Mouse (Mus musculus) CH12.LX (cell line): ENCODE measurements around the gene Zic4. TPM values are rescaled to one million over a fixed set of nuclear protein-coding genes. Genes with fewer than 3 reads are reported as not detected.

Experiments used
- DNase-seq: peaks from one replicate; pipeline ENCODE4 v3.0.0-alpha.2; 2013; ENCODE audit errors: extremely low read depth
- H3K27ac ChIP-seq: 2 replicates; pipeline ENCODE4 v1.5.1; 2012; ENCODE audit warnings: low read depth, mild to moderate bottlenecking, control low read depth, moderate library complexity; ENCODE audit not compliant: insufficient read depth
- H3K27me3 ChIP-seq: replicated peaks from 2 replicates; pipeline ENCODE3; 2012; ENCODE audit warnings: inconsistent platforms
- H3K36me3 ChIP-seq, 2 experiments: replicated peaks in 1 of 2; 2 replicates each; pipeline versions ENCODE3 to v1.6.1; 2012; ENCODE audit warnings: inconsistent platforms in 1 of 2, low read length in 1 of 2, mild to moderate bottlenecking in 1 of 2, mixed read lengths in 1 of 2, moderate library complexity in 1 of 2; ENCODE audit not compliant: control insufficient read depth in 1 of 2, insufficient read depth in 1 of 2
- H3K4me1 ChIP-seq, 2 experiments: 2 replicates each; pipeline ENCODE4 v1.6.1; 2012; ENCODE audit warnings: inconsistent platforms in 1 of 2, moderate library complexity in 1 of 2; ENCODE audit not compliant: insufficient read depth in 2 of 2, control insufficient read depth in 1 of 2
- H3K4me2 ChIP-seq: 2 replicates; pipeline ENCODE4 v1.6.1; 2012; ENCODE audit warnings: low read depth, mild to moderate bottlenecking, control low read depth; ENCODE audit not compliant: poor library complexity, insufficient read depth, severe bottlenecking
- H3K4me3 ChIP-seq, 3 experiments: fragments of 150-350 bp in 1 of 3; sonication (generic) in 1 of 3; replicated peaks in 1 of 3; 2 replicates each; pipeline versions ENCODE3 to v1.5.1; 2011 to 2012; ENCODE audit warnings: low read depth in 2 of 3, low read length in 2 of 3, mild to moderate bottlenecking in 2 of 3, moderate library complexity in 2 of 3, control low read depth in 1 of 3, improper control_type of control experiment in 1 of 3, inconsistent platforms in 1 of 3, mixed read lengths in 1 of 3; ENCODE audit not compliant: poor library complexity in 1 of 3
- H3K79me2 ChIP-seq: replicated peaks from 2 replicates; pipeline ENCODE4 v1.6.1; 2012; ENCODE audit warnings: mild to moderate bottlenecking, moderate library complexity; ENCODE audit not compliant: control insufficient read depth, poor library complexity, insufficient read depth, severe bottlenecking; ENCODE audit errors: extremely low read depth
- H3K9ac ChIP-seq: 2 replicates; pipeline ENCODE4 v1.6.1; 2012; ENCODE audit warnings: low read depth, mild to moderate bottlenecking, control low read depth, moderate library complexity; ENCODE audit not compliant: insufficient read depth
- H3K9me3 ChIP-seq: replicated peaks from 2 replicates; pipeline ENCODE3; 2012; ENCODE audit warnings: low read length, inconsistent platforms, mixed read lengths
- BHLHE40 ChIP-seq: IDR thresholded peaks from 2 replicates; pipeline ENCODE4 v1.6.1; 2011; ENCODE audit warnings: mild to moderate bottlenecking, low read depth, low read length, improper control_type of control experiment
- CTCF ChIP-seq, 2 experiments: IDR thresholded peaks in 1 of 2; conservative IDR thresholded peaks in 1 of 2; 2 replicates each; pipeline ENCODE4 v1.5.1; 2011 to 2012; ENCODE audit warnings: low read depth in 2 of 2, low read length in 2 of 2, improper control_type of control experiment in 1 of 2, inconsistent platforms in 1 of 2, mild to moderate bottlenecking in 1 of 2, moderate library complexity in 1 of 2
- ELF1 ChIP-seq: IDR thresholded peaks from 2 replicates; pipeline ENCODE4 v1.6.1; 2014; ENCODE audit warnings: low read depth, mild to moderate bottlenecking, inconsistent platforms, low read length, improper control_type of control experiment
- EP300 ChIP-seq: IDR thresholded peaks from 2 replicates; pipeline ENCODE4 v1.6.1; 2011; ENCODE audit warnings: low read length, improper control_type of control experiment
- ETS1 ChIP-seq: conservative IDR thresholded peaks from 2 replicates; pipeline ENCODE4 v1.6.1; 2012; ENCODE audit warnings: low read depth, mild to moderate bottlenecking, inconsistent platforms, low read length, improper control_type of control experiment, moderate library complexity
- GABPA ChIP-seq: IDR thresholded peaks from 2 replicates; pipeline ENCODE4 v1.6.1; 2012; ENCODE audit warnings: low read depth, low read length, improper control_type of control experiment, inconsistent platforms; ENCODE audit not compliant: insufficient replicate concordance
- HCFC1 ChIP-seq: IDR thresholded peaks from 2 replicates; pipeline ENCODE4 v1.6.1; 2012; ENCODE audit warnings: low read depth, mild to moderate bottlenecking, inconsistent platforms, low read length, improper control_type of control experiment
- IRF4 ChIP-seq: IDR thresholded peaks from 2 replicates; pipeline ENCODE4 v1.6.1; 2014; ENCODE audit warnings: low read depth, mild to moderate bottlenecking, inconsistent platforms, low read length, improper control_type of control experiment
- JUN ChIP-seq: IDR thresholded peaks from 2 replicates; pipeline ENCODE4 v1.6.1; 2011; ENCODE audit warnings: low read depth, mild to moderate bottlenecking, low read length, improper control_type of control experiment, moderate library complexity; ENCODE audit not compliant: insufficient read depth
- JUND ChIP-seq: conservative IDR thresholded peaks from 2 replicates; pipeline ENCODE4 v1.6.1; 2011; ENCODE audit warnings: low read depth, low read length, improper control_type of control experiment
- MAFK ChIP-seq: IDR thresholded peaks from 2 replicates; pipeline ENCODE4 v1.6.1; 2011; ENCODE audit warnings: low read length, improper control_type of control experiment; ENCODE audit not compliant: insufficient replicate concordance
- MEF2A ChIP-seq: IDR thresholded peaks from 2 replicates; pipeline ENCODE4 v1.6.1; 2014; ENCODE audit warnings: low read depth, mild to moderate bottlenecking, inconsistent platforms, low read length, improper control_type of control experiment, borderline replicate concordance
- MXI1 ChIP-seq: IDR thresholded peaks from 2 replicates; pipeline ENCODE4 v1.6.1; 2011; ENCODE audit warnings: mild to moderate bottlenecking, low read depth, low read length, improper control_type of control experiment
- NRF1 ChIP-seq: IDR thresholded peaks from 2 replicates; pipeline ENCODE4 v1.6.1; 2014; ENCODE audit warnings: low read depth, mild to moderate bottlenecking, inconsistent platforms, low read length, improper control_type of control experiment, moderate library complexity
- POLR2A ChIP-seq: IDR thresholded peaks from 2 replicates; pipeline ENCODE4 v1.6.1; 2011; ENCODE audit warnings: low read depth, mild to moderate bottlenecking, improper control_type of control experiment, low read length
- RAD21 ChIP-seq: IDR thresholded peaks from 2 replicates; pipeline ENCODE4 v1.6.1; 2011; ENCODE audit warnings: low read depth, mild to moderate bottlenecking, low read length, improper control_type of control experiment, moderate library complexity
- TCF12 ChIP-seq: IDR thresholded peaks from 2 replicates; pipeline ENCODE4 v1.6.1; 2014; ENCODE audit warnings: low read depth, mild to moderate bottlenecking, inconsistent platforms, low read length, improper control_type of control experiment
- UBTF ChIP-seq: IDR thresholded peaks from 2 replicates; pipeline ENCODE4 v1.6.1; 2012; ENCODE audit warnings: low read depth, mild to moderate bottlenecking, inconsistent platforms, low read length, improper control_type of control experiment, moderate library complexity
- ZC3H11A ChIP-seq: IDR thresholded peaks from 2 replicates; pipeline ENCODE4 v1.6.1; 2012; ENCODE audit warnings: low read depth, mild to moderate bottlenecking, inconsistent platforms, low read length, improper control_type of control experiment
- ZKSCAN1 ChIP-seq: IDR thresholded peaks from 2 replicates; pipeline ENCODE4 v1.6.1; 2012; ENCODE audit warnings: low read depth, inconsistent platforms, low read length, improper control_type of control experiment, borderline replicate concordance
- ZMIZ1 ChIP-seq: IDR thresholded peaks from 2 replicates; pipeline ENCODE4 v1.6.1; 2012; ENCODE audit warnings: low read depth, mild to moderate bottlenecking, inconsistent platforms, low read length, improper control_type of control experiment
- ZNF384 ChIP-seq: IDR thresholded peaks from 2 replicates; pipeline ENCODE4 v1.6.1; 2012; ENCODE audit warnings: low read depth, low read length, improper control_type of control experiment, inconsistent platforms
- dilution Hi-C: fragments of 300-500 bp; cut with MboI; formaldehyde crosslinking; loops from 2 replicates; pipeline ENCODE4 v1.14.3; 2020; ENCODE audit warnings: low sequenced_read_pairs; ENCODE audit not compliant: extremely low pct_unique_long_range_greater_than_20kb, extremely low pct_ligation_motif_present
- in situ Hi-C: fragments of 300-500 bp; cut with MboI; formaldehyde crosslinking; loops from 3 replicates; pipeline ENCODE4 v1.14.3; 2019; ENCODE audit warnings: low sequenced_read_pairs, low pct_ligation_motif_present, low pct_unique_long_range_greater_than_20kb, mixed read lengths
- polyA plus RNA-seq: library from polyadenylated mRNA; unstranded; fragments of >175 nt; gene quantifications from 2 replicates; pipeline ENCODE4 v1.2.1, GENCODE M21; 2012; ENCODE audit warnings: low read depth; ENCODE audit not compliant: insufficient read length
- total RNA-seq, 2 experiments: library from RNA; depleted of rRNA; stranded (reverse); fragments of 300-350 nt in 1 of 2; fragments of >200 nt in 1 of 2; gene quantifications; 2 replicates each; pipeline ENCODE4 v1.2.3; 2012 to 2014

The Zic4 gene
- total and polyA plus RNA-seq, 3 experiments: not detected

DNA sequence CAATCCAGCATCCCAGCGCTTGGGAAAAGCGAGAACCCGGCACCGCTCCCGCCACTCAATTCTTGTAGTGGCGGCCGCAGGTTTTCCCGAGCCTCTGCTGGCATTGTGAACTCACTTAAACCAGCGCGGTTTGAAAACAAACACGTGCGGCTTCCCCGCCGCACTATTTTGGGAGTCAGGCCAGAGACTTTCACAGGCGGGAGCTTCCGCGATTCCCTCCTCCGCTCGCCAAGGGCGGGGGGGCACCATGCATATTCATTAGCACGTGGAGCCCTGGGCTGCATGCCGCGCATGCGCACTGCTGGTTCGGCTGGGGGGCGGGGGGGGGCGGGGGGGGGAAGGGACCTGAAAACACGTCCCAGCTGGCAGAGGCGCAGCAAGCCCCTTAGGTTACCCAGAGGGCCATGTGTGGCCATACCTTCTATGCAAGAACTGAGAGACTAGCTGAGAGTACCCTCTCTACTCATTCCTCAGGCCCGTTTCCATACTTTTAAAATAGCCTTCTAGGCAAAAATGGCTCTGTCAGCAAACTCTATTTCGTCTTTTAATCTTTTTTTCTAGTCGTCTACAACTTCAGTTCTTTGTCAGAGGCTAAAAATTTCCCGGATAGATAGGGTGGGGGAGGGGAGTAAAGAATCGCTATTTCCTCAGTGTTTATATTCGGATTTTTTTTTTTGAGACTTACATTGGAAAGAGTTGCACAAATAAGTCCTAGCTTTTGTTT lies 6.4 kb upstream of the Zic4 start:
- Histone ChIP-seq H3K9ac (no peak overlapping the region), H3K4me3 (no peak overlapping the region), H3K79me2 (no peaks in the 10 kb centered on the region), H3K27ac (no peak overlapping the region), H3K4me1 (no peaks in the 10 kb centered on the region), H3K36me3 (no peaks in the 10 kb centered on the region), H3K9me3 (peaks cover 39% of the 10 kb centered on the region), H3K27me3 (no peaks in the 10 kb centered on the region), H3K4me2 (no peak overlapping the region)
- TF ChIP-seq MXI1 (no peak), BHLHE40 (no peak), ZNF384 (no peak), GABPA (no peak), ZC3H11A (no peak), IRF4 (no peak), MAFK (no peak), JUND (no peak), JUN (no peak), HCFC1 (no peak), ZMIZ1 (no peak), ELF1 (no peak), POLR2A (no peak), MEF2A (no peak), EP300 (no peak), ETS1 (no peak)
- in situ Hi-C loops (no loop called here), dilution Hi-C loops (no loop called here)
- DNase-seq: no peak

DNA sequence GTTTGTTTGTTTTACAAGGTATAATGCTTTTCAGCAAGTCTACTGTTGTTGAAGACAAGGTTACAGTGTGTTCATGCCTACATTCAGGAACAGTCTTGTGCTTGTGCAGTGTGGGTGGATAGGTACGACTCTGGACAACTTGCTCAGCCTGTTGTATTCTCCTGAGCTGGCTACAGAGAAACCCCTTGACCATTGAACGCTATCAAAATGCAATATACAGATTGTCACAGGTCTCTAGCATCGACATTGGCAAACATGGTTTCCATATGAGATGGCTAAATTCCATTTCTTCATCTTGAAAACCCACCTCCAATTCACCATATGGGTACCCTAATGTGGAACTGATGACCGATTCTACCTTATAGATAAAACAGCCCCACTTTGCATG lies 5.9 kb upstream of the Zic4 start:
- no peak overlapping the region for H3K27ac ChIP-seq
- dilution Hi-C loops (no loop called here), in situ Hi-C loops (no loop called here)
- no peak for TF ChIP-seq TCF12
- no peak for TF ChIP-seq ZC3H11A
- no peak for TF ChIP-seq BHLHE40
- TF ChIP-seq ZKSCAN1: no peak
- no peak for TF ChIP-seq MXI1
- TF ChIP-seq CTCF (conservative IDR thresholded peaks at IDR 0.05 in 1 of 2, IDR thresholded peaks at IDR 0.05 in 1 of 2; ENCODE audit: low read depth in 2 of 2, low read length in 2 of 2): no peak
- TF ChIP-seq MEF2A: no peak
- no peak for TF ChIP-seq RAD21
- TF ChIP-seq POLR2A: no peak
- TF ChIP-seq ELF1: no peak
- no peak for TF ChIP-seq NRF1
- TF ChIP-seq GABPA: no peak
- TF ChIP-seq UBTF: no peak
- no peak for TF ChIP-seq ZNF384
- H3K36me3 ChIP-seq: no peaks in the 10 kb centered on the region
- no peak overlapping the region for H3K4me2 ChIP-seq
- H3K4me1 ChIP-seq: no peaks in the 10 kb centered on the region
- DNase-seq: no peak
- no peaks in the 10 kb centered on the region for H3K27me3 ChIP-seq
- no peak overlapping the region for H3K4me3 ChIP-seq
- H3K79me2 ChIP-seq: no peaks in the 10 kb centered on the region
- no peak overlapping the region for H3K9ac ChIP-seq
- H3K9me3 ChIP-seq: peaks cover 35% of the 10 kb centered on the region
